Mouse (Mus musculus) lung, postnatal 0 days (tissue): ENCODE measurements around the gene Fam193a. TPM values are rescaled to one million over a fixed set of nuclear protein-coding genes. Genes with fewer than 3 reads are reported as not detected.

Source experiments
- ATAC-seq: fragments of 200-750 bp; cut with Nextera tagmentation; 2 replicates; pipeline ENCODE4 v1.8.0; 2017; ENCODE audit warnings: moderate library complexity
- DNase-seq: peaks from one replicate; pipeline ENCODE4 v3.0.0-alpha.2; 2016; ENCODE audit warnings: low spot score
- H3K27ac ChIP-seq: fragments of 300-500 bp; sonication (generic); 2 replicates; pipeline ENCODE4 v1.5.1; 2014; ENCODE audit warnings: antibody characterized with exemption, mild to moderate bottlenecking, low read length, mixed read lengths
- H3K27me3 ChIP-seq: fragments of 300-500 bp; sonication (generic); replicated peaks from 2 replicates; pipeline ENCODE4 v1.6.1; 2014; ENCODE audit warnings: low read length, mixed read lengths; ENCODE audit not compliant: insufficient read depth
- H3K36me3 ChIP-seq: fragments of 300-500 bp; sonication (generic); 2 replicates; pipeline ENCODE4 v1.6.1; 2014; ENCODE audit warnings: low read length, mixed read lengths; ENCODE audit not compliant: insufficient read depth
- H3K4me1 ChIP-seq: fragments of 300-500 bp; sonication (generic); 2 replicates; pipeline ENCODE4 v1.6.1; 2014; ENCODE audit warnings: antibody characterized with exemption, low read depth, low read length, mixed read lengths; ENCODE audit not compliant: insufficient read depth
- H3K4me2 ChIP-seq: fragments of 300-500 bp; sonication (generic); replicated peaks from 2 replicates; pipeline ENCODE4 v1.6.1; 2014; ENCODE audit warnings: low read depth, mild to moderate bottlenecking, low read length, moderate library complexity, mixed read lengths
- H3K4me3 ChIP-seq: fragments of 300-500 bp; sonication (generic); 2 replicates; pipeline ENCODE4 v1.5.1; 2014; ENCODE audit warnings: low read depth, low read length
- H3K9ac ChIP-seq: fragments of 300-500 bp; sonication (generic); replicated peaks from 2 replicates; pipeline ENCODE4 v1.6.1; 2014; ENCODE audit warnings: low read depth, mild to moderate bottlenecking
- H3K9me3 ChIP-seq: fragments of 300-500 bp; sonication (generic); 2 replicates; pipeline ENCODE4 v1.6.1; 2016; ENCODE audit warnings: low read length, mixed read lengths
- CTCF ChIP-seq: IDR thresholded peaks from 2 replicates; pipeline ENCODE4 v1.5.1; 2016; ENCODE audit warnings: antibody characterized with exemption, mild to moderate bottlenecking
- EP300 ChIP-seq: IDR thresholded peaks from 2 replicates; pipeline ENCODE4 v1.6.1; 2016; ENCODE audit warnings: antibody characterized with exemption, mild to moderate bottlenecking, control low read depth
- WGBS: fragments of 180-500 bp; shearing (Covaris S2); extraction: QIAGEN DNeasy Blood & Tissue Kit; methylation state at CpG from one replicate; pipeline ENCODE4 v1.1.7; 2014; 5-methylcytosine and 5-hydroxymethylcytosine counted together
- polyA plus RNA-seq: library from polyadenylated mRNA; unstranded; fragments of >200 nt; fragmentation: Nextera tagmentation; extraction: Ambion mirVana; gene quantifications from 2 replicates; pipeline ENCODE4 v1.2.1, GENCODE M21; 2015

The Fam193a gene
- polyA plus RNA-seq, 1 experiment from 2014 or later: 7.9 TPM

DNA sequence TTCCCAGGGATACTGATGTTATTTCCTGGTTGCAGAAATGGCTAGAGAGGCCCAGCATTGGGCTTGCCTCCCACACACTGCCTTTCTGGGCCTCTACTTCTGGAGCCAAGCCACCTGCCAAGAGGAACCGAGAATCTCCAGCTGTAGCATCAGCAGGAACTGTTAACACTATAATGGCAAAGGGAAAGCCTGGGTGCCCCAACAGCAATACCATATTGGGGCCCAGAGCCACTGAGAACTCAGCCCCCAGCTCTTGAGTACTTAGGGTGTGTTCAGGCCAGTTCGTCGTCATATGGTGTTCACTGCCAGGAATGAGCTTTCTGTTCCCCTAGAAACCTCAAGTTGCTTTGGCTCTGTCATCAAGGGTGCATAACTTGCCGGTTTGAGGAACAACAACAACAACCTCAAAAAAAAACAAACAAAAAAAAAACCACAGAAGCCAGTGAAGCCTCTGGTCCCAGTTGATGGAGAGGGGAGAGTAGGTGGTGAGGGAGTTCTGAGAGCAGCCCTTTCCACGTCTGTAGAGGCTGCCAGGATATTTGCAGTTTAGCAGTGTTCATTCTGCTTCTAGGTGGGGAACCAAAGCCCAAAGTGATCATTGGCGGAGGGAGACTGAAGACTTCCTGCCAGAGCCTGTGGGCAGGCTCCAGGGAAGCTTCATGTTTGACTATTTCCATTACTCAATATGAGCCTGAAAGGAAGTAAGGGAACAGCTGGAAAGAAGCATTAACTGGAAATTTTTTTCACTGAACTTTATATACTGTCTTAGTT, 117.8 kb downstream of the Fam193a start:
- TF ChIP-seq EP300: no peak
- TF ChIP-seq CTCF: no peak
- H3K4me2 ChIP-seq: no peak overlapping the region
- DNase-seq (peak; percentile 32), ATAC-seq (peak; percentile 44; the same call in 1 of the 2 replicates)
- H3K4me1 ChIP-seq: no peaks in the 10 kb centered on the region
- no peaks in the 10 kb centered on the region for H3K27me3 ChIP-seq
- no peaks in the 10 kb centered on the region for H3K9me3 ChIP-seq
- no peaks in the 10 kb centered on the region; the same call in 1 of the 2 replicates for H3K36me3 ChIP-seq
- 58% methylated on average over 6 of the region's 6 CpGs for WGBS
- H3K27ac ChIP-seq: no peak overlapping the region
- no peak overlapping the region for H3K4me3 ChIP-seq
- no peak overlapping the region for H3K9ac ChIP-seq

DNA sequence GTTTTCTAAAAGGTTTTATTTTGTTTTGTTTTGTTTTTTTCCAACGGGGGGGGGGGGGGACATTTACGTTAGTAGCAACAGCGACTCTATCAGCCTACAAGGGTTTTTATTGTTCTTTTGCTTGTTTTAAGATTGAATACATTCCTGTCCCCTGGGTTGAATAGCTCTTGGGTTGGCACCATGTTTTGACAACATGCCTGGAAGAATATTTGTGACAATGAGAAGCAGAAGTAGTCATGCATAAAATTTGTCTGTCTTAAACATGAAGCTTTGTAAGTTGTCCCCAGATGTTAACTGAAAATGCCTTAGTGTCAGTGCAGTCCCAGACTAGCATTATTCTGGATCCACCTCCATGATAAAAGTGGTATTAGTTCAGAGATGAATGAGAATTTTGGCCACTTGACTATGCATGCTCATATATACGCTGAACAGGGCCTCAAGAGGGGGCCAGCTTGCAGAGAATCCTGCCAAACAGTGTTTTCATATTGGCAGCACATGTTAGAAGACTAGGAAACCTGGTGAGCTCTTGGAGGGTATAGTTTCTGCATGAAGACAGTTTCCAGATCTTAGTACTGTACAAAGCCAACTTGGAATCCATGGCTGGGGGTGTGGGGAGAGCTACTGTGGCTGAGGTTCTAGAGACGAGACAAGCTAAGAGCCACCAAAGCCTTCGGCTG, 119.1 kb downstream of the Fam193a start:
- Histone ChIP-seq H3K4me1 (no peaks in the 10 kb centered on the region), H3K9ac (no peak overlapping the region), H3K4me2 (no peak overlapping the region), H3K27ac (no peak overlapping the region), H3K4me3 (no peak overlapping the region), H3K9me3 (no peaks in the 10 kb centered on the region), H3K36me3 (no peaks in the 10 kb centered on the region; the same call in 1 of the 2 replicates), H3K27me3 (no peaks in the 10 kb centered on the region)
- DNase-seq (no peak), ATAC-seq (no peak)
- TF ChIP-seq CTCF: no peak
- TF ChIP-seq EP300: no peak
- whole genome bisulfite sequencing: 75% methylated on average over 6 of the region's 6 CpGs

DNA sequence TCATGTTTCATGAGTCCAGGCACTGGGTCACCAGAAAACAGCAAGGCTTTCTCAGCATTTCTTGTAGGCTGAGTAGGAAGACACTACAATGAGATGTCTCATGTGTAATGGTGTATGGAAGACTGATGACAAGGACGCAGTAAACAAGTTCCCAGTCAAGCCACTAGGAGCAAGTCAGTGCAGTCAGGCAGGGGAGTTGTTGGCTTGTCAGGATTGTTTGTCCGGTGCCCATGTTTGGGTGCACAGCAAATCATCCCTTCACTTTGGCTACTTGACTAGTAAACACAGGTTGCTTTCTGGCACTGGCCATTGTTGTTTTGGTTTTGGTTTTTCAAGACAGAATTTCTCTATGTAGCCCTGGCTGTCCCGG, 119.7 kb downstream of the Fam193a start:
- WGBS: 94% methylated on average over 3 of the region's 3 CpGs
- Histone ChIP-seq H3K27ac (no peak overlapping the region), H3K9me3 (no peaks in the 10 kb centered on the region), H3K4me3 (no peak overlapping the region), H3K9ac (no peak overlapping the region), H3K36me3 (no peaks in the 10 kb centered on the region; the same call in 1 of the 2 replicates), H3K4me1 (no peaks in the 10 kb centered on the region), H3K27me3 (no peaks in the 10 kb centered on the region), H3K4me2 (no peak overlapping the region)
- DNase-seq (no peak), ATAC-seq (no peak)
- TF ChIP-seq CTCF: no peak
- TF ChIP-seq EP300: no peak

GRCm38 (mm10) chr5:34496745-34497144, 127.0 kb downstream of the Fam193a start:
- Histone ChIP-seq H3K36me3 (peaks cover 9% of the 10 kb centered on the region; the same call in 1 of the 2 replicates), H3K4me2 (no peak overlapping the region), H3K27me3 (no peaks in the 10 kb centered on the region), H3K4me1 (no peaks in the 10 kb centered on the region), H3K9me3 (no peaks in the 10 kb centered on the region), H3K27ac (no peak overlapping the region), H3K9ac (no peak overlapping the region), H3K4me3 (no peak overlapping the region)
- TF ChIP-seq EP300: no peak
- no peak for TF ChIP-seq CTCF
- DNase-seq: no peak
- no peak for ATAC-seq
- 45% methylated on average over 6 of the region's 6 CpGs for WGBS

- WGBS: 69% methylated on average over 5 of the region's 5 CpGs
- ATAC-seq (no peak), DNase-seq (no peak)
Measured at GRCm38 (mm10) chr5:34500886-34501285, 131.2 kb downstream of the Fam193a start.

DNA sequence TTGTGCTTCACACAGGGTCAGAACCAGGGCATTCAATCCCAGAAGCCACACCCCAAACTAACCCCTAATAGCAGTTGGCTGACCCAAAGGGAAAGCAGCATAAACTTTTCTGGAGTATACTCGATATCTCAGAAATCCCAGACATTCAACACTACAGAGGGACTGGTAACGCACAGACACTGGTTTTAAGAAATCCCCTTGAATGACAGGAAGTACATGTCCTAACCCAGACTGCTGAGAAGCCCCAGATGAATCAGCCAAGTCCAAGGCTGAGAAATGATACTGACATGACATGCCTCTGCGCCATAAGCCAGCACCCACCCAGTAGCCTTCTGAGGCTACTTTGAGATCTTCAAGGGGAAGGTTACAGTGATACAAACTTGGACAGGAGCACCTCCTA, 131.9 kb downstream of the Fam193a start:
- H3K9ac ChIP-seq: no peak overlapping the region
- TF ChIP-seq CTCF: no peak
- TF ChIP-seq EP300: no peak
- no peaks in the 10 kb centered on the region for H3K4me1 ChIP-seq
- no peak overlapping the region for H3K27ac ChIP-seq
- no peak overlapping the region for H3K4me3 ChIP-seq
- no peaks in the 10 kb centered on the region for H3K9me3 ChIP-seq
- H3K36me3 ChIP-seq: peaks cover 18% of the 10 kb centered on the region; the same call in 1 of the 2 replicates
- WGBS: 74% methylated on average over 3 of the region's 3 CpGs
- no peak for ATAC-seq
- no peaks in the 10 kb centered on the region for H3K27me3 ChIP-seq
- no peak overlapping the region for H3K4me2 ChIP-seq
- DNase-seq: no peak

More at GRCm38 (mm10) chr5:34500886-34501285, 131.2 kb downstream of the Fam193a start:
- Histone ChIP-seq H3K9me3 (no peaks in the 10 kb centered on the region), H3K4me3 (no peak overlapping the region), H3K36me3 (peaks cover 18% of the 10 kb centered on the region; the same call in 1 of the 2 replicates), H3K4me1 (no peaks in the 10 kb centered on the region), H3K9ac (no peak overlapping the region), H3K27me3 (no peaks in the 10 kb centered on the region), H3K27ac (no peak overlapping the region), H3K4me2 (no peak overlapping the region)
- TF ChIP-seq CTCF: no peak
- TF ChIP-seq EP300: no peak
